Mouse (Mus musculus) megakaryocyte, embryonic 14.5 days (primary cell): ENCODE results near the gene Frzb. TPM values are rescaled to one million over a fixed set of nuclear protein-coding genes. Genes with fewer than 3 reads are reported as not detected.
"Not testable (repeated sequence)": the region's sequence is repeated elsewhere in the genome, so short reads cannot be mapped to it uniquely, and the experiment has no call there.

Source experiments
- H3K27me3 ChIP-seq: replicated peaks from 2 replicates; pipeline ENCODE3; 2012; ENCODE audit warnings: inconsistent platforms
- H3K36me3 ChIP-seq: replicated peaks from 2 replicates; pipeline ENCODE3; 2012; ENCODE audit warnings: low read length, inconsistent platforms, mixed read lengths
- H3K4me1 ChIP-seq: 2 replicates; pipeline ENCODE4 v1.6.1; 2012; ENCODE audit warnings: inconsistent platforms
- H3K4me3 ChIP-seq: replicated peaks from 2 replicates; pipeline ENCODE3; 2012; ENCODE audit warnings: moderate library complexity, mild to moderate bottlenecking, inconsistent platforms
- H3K9me3 ChIP-seq: 2 replicates; pipeline ENCODE4 v1.6.1; 2012; ENCODE audit warnings: inconsistent platforms
- FLI1 ChIP-seq: IDR thresholded peaks from 2 replicates; pipeline ENCODE4 v1.6.1; 2012; ENCODE audit warnings: low read length, inconsistent platforms, mixed read lengths
- GATA1 ChIP-seq: IDR thresholded peaks from 3 replicates; pipeline ENCODE4 v1.6.1; 2012; ENCODE audit warnings: mixed read lengths, low read length, inconsistent platforms, borderline replicate concordance
- polyA plus RNA-seq: library from polyadenylated mRNA; stranded (reverse); fragments of >175 nt; gene quantifications from 2 replicates; pipeline ENCODE4 v1.2.3, GENCODE M21; 2012; ENCODE audit warnings: low replicate concordance; ENCODE audit not compliant: insufficient read depth

Frzb gene
- polyA plus RNA-seq, result 0.76 TPM in 1 of 2 replicates, not detected in the other

- H3K27me3 ChIP-seq, result peaks cover 59% of the 10 kb centered on the region
- peaks cover 30% of the 10 kb centered on the region for H3K9me3 ChIP-seq
- TF ChIP-seq GATA1, result no peak
- TF ChIP-seq FLI1, result no peak
- no peaks in the 10 kb centered on the region for H3K36me3 ChIP-seq
- peaks cover 27% of the 10 kb centered on the region for H3K4me1 ChIP-seq
- peak within 1 kb of the TSS; percentile 93 for H3K4me3 ChIP-seq
Observed at GRCm38 (mm10) chr2:80447291-80447791, at the start of gene Frzb. Gene Frzb, minus strand, starts transcription at chr2:80447625.

GRCm38 (mm10) chr2:80495304-80495703 is 47.9 kb upstream of the Frzb start:
- not testable (repeated sequence) for H3K4me3 ChIP-seq, H3K4me1 ChIP-seq, H3K27me3 ChIP-seq, H3K9me3 ChIP-seq
- peaks cover 16% of the 10 kb centered on the region for H3K36me3 ChIP-seq

GRCm38 (mm10) chr2:80486851-80487250 is 39.4 kb upstream of the Frzb start:
- Histone ChIP-seq H3K9me3 (peaks cover 7% of the 10 kb centered on the region), H3K36me3 (no peaks in the 10 kb centered on the region), H3K4me1 (no peaks in the 10 kb centered on the region), H3K4me3 (no peak overlapping the region), H3K27me3 (no peaks in the 10 kb centered on the region)
- no peak for TF ChIP-seq FLI1
- no peak for TF ChIP-seq GATA1

- no peaks in the 10 kb centered on the region for H3K4me1 ChIP-seq
- no peaks in the 10 kb centered on the region for H3K36me3 ChIP-seq
- TF ChIP-seq GATA1, result no peak
- no peak for TF ChIP-seq FLI1
- no peaks in the 10 kb centered on the region for H3K27me3 ChIP-seq
- peaks cover 13% of the 10 kb centered on the region for H3K9me3 ChIP-seq
- H3K4me3 ChIP-seq, result no peak overlapping the region
Observed at GRCm38 (mm10) chr2:80484951-80485350, 37.5 kb upstream of the Frzb start.

- Histone ChIP-seq H3K4me3 (no peak overlapping the region), H3K36me3 (no peaks in the 10 kb centered on the region), H3K27me3 (no peaks in the 10 kb centered on the region), H3K4me1 (no peaks in the 10 kb centered on the region), H3K9me3 (peaks cover 12% of the 10 kb centered on the region)
- TF ChIP-seq GATA1, result no peak
- TF ChIP-seq FLI1, result no peak
Observed at GRCm38 (mm10) chr2:80475831-80476230, 28.4 kb upstream of the Frzb start.

- TF ChIP-seq FLI1 (no peak), GATA1 (no peak)
- Histone ChIP-seq H3K36me3 (no peaks in the 10 kb centered on the region), H3K4me1 (no peaks in the 10 kb centered on the region), H3K27me3 (no peaks in the 10 kb centered on the region), H3K4me3 (no peak overlapping the region), H3K9me3 (peaks cover 9% of the 10 kb centered on the region)
Observed at GRCm38 (mm10) chr2:80474247-80474796, 26.9 kb upstream of the Frzb start.

GRCm38 (mm10) chr2:80465991-80466821 is 18.8 kb upstream of the Frzb start:
- Histone ChIP-seq H3K27me3 (peaks cover 2% of the 10 kb centered on the region), H3K36me3 (no peaks in the 10 kb centered on the region), H3K9me3 (no peaks in the 10 kb centered on the region), H3K4me1 (no peaks in the 10 kb centered on the region), H3K4me3 (no peak overlapping the region)
- TF ChIP-seq GATA1, result no peak
- no peak for TF ChIP-seq FLI1

GRCm38 (mm10) chr2:80461827-80462226 is 14.4 kb upstream of the Frzb start:
- H3K4me3 ChIP-seq, result no peak overlapping the region
- H3K4me1 ChIP-seq, result no peaks in the 10 kb centered on the region
- no peaks in the 10 kb centered on the region for H3K9me3 ChIP-seq
- TF ChIP-seq FLI1 (no peak), GATA1 (no peak)
- no peaks in the 10 kb centered on the region for H3K36me3 ChIP-seq
- peaks cover 2% of the 10 kb centered on the region for H3K27me3 ChIP-seq

GRCm38 (mm10) chr2:80448231-80448630 is 806 bp upstream of the Frzb start:
- Histone ChIP-seq H3K4me3 (peak overlapping the region; percentile 93), H3K4me1 (peaks cover 27% of the 10 kb centered on the region), H3K36me3 (no peaks in the 10 kb centered on the region), H3K27me3 (peaks cover 59% of the 10 kb centered on the region), H3K9me3 (peaks cover 29% of the 10 kb centered on the region)
- TF ChIP-seq GATA1 (no peak), FLI1 (no peak)
